Comparison of ENCODE assay signal across 8 mouse cellular contexts in the genomic region with DNA sequence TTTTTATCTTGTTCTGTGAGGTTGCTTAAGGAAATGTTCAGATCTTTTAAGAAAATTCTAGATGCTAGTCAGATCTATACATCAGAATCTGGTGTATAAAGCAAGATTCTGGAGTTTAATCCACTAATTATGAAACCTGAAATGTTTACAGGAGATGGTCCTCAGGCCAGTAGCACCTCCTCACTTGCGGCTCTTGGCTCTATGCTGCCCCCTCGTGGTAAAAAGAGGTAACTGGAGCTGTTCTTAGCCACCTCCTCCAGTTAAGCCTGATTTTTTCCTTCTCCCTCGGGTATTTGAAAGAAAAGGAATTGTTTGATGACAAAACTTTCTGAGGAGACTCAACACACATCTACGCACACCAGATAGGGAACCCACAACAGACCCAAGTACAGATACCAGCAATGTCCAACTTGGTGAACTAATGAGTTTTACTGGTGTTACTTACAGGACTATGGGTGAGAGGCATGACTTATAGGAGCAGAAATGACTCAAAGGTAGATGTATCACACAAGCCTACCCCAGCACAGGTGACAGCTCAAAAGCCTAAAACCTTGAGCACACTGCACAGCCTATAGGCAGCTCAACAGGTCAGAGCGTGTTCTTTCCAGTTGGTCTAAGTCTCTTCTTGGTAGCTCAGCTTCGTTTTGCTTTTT. TPM values are rescaled to one million over a fixed set of nuclear protein-coding genes. Genes with fewer than 3 reads are reported as not detected.
A peak's percentile ranks its signal among the peaks of the same experiment; 100 is the strongest.
DNase-seq lines count a peak whose midpoint lies in the region; ATAC-seq lines count a peak whose summit lies in the region.

No protein-coding gene starts in this region.

- H3K9ac ChIP-seq in embryonic facial prominence, embryonic 12.5 days = no peak overlapping the region
- no peak overlapping the region for H3K9ac ChIP-seq in hindbrain, embryonic 12.5 days

- peak; percentile 49 for DNase-seq in gastrocnemius, adult 18-20 months (ENCODE audit: low spot score)
- no peak for DNase-seq in gastrocnemius, adult 8-10 months (ENCODE audit: low spot score in 2 of 2)
- DNase-seq in adrenal gland, postnatal 25 days = peak; percentile 63
- DNase-seq in layer of hippocampus, postnatal 14 days (ENCODE audit: low spot score in 2 of 2) = peak; percentile 47 to 57
- peak; percentile 71 for DNase-seq in lung, postnatal 36 days
- DNase-seq in right cerebral cortex, postnatal 25 days = peak; percentile 30

- H3K4me2 ChIP-seq in embryonic facial prominence, embryonic 12.5 days (replicated peaks) = no peak overlapping the region
- H3K4me2 ChIP-seq in hindbrain, embryonic 12.5 days (replicated peaks) = no peak overlapping the region

- WGBS in embryonic facial prominence, embryonic 12.5 days = 33% methylated on average over 6 of the region's 6 CpGs
- 37% methylated on average over 6 of the region's 6 CpGs for WGBS in hindbrain, embryonic 12.5 days

- no peaks in the 10 kb centered on the region for H3K36me3 ChIP-seq in embryonic facial prominence, embryonic 12.5 days
- H3K36me3 ChIP-seq in hindbrain, embryonic 12.5 days = no peaks in the 10 kb centered on the region

- ATAC-seq in embryonic facial prominence, embryonic 12.5 days (ENCODE audit: insufficient number of reproducible peaks, insufficient read depth, low FRiP score, low TSS enrichment) = 0 out of 2 replicates have a peak, but pooled peaks have one; percentile 64
- ATAC-seq in hindbrain, embryonic 12.5 days (ENCODE audit: low FRiP score) = peak; percentile 70

- no peak overlapping the region for H3K4me3 ChIP-seq in embryonic facial prominence, embryonic 12.5 days
- H3K4me3 ChIP-seq in hindbrain, embryonic 12.5 days = no peak overlapping the region

- H3K27me3 ChIP-seq in embryonic facial prominence, embryonic 12.5 days = no peaks in the 10 kb centered on the region
- no peaks in the 10 kb centered on the region for H3K27me3 ChIP-seq in hindbrain, embryonic 12.5 days

- no peaks in the 10 kb centered on the region for H3K9me3 ChIP-seq in embryonic facial prominence, embryonic 12.5 days
- H3K9me3 ChIP-seq in hindbrain, embryonic 12.5 days (replicated peaks) = no peaks in the 10 kb centered on the region

- no peak overlapping the region for H3K27ac ChIP-seq in embryonic facial prominence, embryonic 12.5 days
- no peak overlapping the region for H3K27ac ChIP-seq in hindbrain, embryonic 12.5 days

- no peaks in the 10 kb centered on the region for H3K4me1 ChIP-seq in embryonic facial prominence, embryonic 12.5 days
- no peaks in the 10 kb centered on the region for H3K4me1 ChIP-seq in hindbrain, embryonic 12.5 days

RNA-seq across cellular contexts. Expression of a gene that starts 21.7 kb away (rescaled TPM):
- total RNA-seq in gastrocnemius, adult 18-20 months (2021) = 10 to 100 TPM; 31.6 to 31.9 TPM
- 10 to 100 TPM; 25.1 to 33.3 (median 30.0) TPM for total RNA-seq in gastrocnemius, adult 8-10 months (2022)
- total RNA-seq in adrenal gland, postnatal 25 days (2021) = 58.3 and 81.5 TPM in 2 replicates
- 57.1 and 57.7 TPM in 2 replicates for polyA plus RNA-seq in embryonic facial prominence, embryonic 12.5 days (2016; fragmentation: Nextera tagmentation; extraction: Ambion mirVana)
- polyA plus RNA-seq in hindbrain, embryonic 12.5 days (2016; fragmentation: Nextera tagmentation; extraction: Ambion mirVana) = 62.5 and 65.1 TPM in 2 replicates
- 100 to 1,000 TPM; 139 to 145 TPM for total RNA-seq in layer of hippocampus, postnatal 14 days (2021)

RNA-seq across cellular contexts. Expression of a gene that starts 33.7 kb away (rescaled TPM):
- not detected for total RNA-seq in gastrocnemius, adult 18-20 months (2021)
- total RNA-seq in gastrocnemius, adult 8-10 months (2022) = not detected
- total RNA-seq in adrenal gland, postnatal 25 days (2021) = 0.94 TPM in 1 of 2 replicates, not detected in the other
- 0.20 TPM in 1 of 2 replicates, not detected in the other for polyA plus RNA-seq in embryonic facial prominence, embryonic 12.5 days (2016; fragmentation: Nextera tagmentation; extraction: Ambion mirVana)
- polyA plus RNA-seq in hindbrain, embryonic 12.5 days (2016; fragmentation: Nextera tagmentation; extraction: Ambion mirVana) = 0.50 and 0.90 TPM in 2 replicates
- total RNA-seq in layer of hippocampus, postnatal 14 days (2021) = 1 to 10 TPM in 1 of 2 experiments, under 1 TPM in 1; 0.98 to 1.3 TPM

RNA-seq across cellular contexts. Expression of a gene that starts 37.4 kb away (rescaled TPM):
- total RNA-seq in gastrocnemius, adult 18-20 months (2021) = not detected
- total RNA-seq in gastrocnemius, adult 8-10 months (2022) = not detected
- total RNA-seq in adrenal gland, postnatal 25 days (2021) = not detected in 2 replicates
- not detected in 2 replicates for polyA plus RNA-seq in embryonic facial prominence, embryonic 12.5 days (2016; fragmentation: Nextera tagmentation; extraction: Ambion mirVana)
- polyA plus RNA-seq in hindbrain, embryonic 12.5 days (2016; fragmentation: Nextera tagmentation; extraction: Ambion mirVana) = 0.22 TPM in 1 of 2 replicates, not detected in the other
- not detected for total RNA-seq in layer of hippocampus, postnatal 14 days (2021)

Comparison
In these comparisons a context has a peak if more than half of its experiments do, and no peak if none do; other contexts are left out.
1. DNase-seq: peak in gastrocnemius, adult 18-20 months (single experiment), adrenal gland, postnatal 25 days (single experiment), layer of hippocampus, postnatal 14 days (2 of 2), lung, postnatal 36 days (single experiment) and right cerebral cortex, postnatal 25 days (single experiment); none in gastrocnemius, adult 8-10 months (0 of 2).